Mouse (Mus musculus) forebrain, embryonic 16.5 days (tissue): ENCODE data around the gene Arid5b. TPM values are rescaled to one million over a fixed set of nuclear protein-coding genes. Genes with fewer than 3 reads are reported as not detected.

Experiments used
- ATAC-seq: fragments of 200-750 bp; cut with Nextera tagmentation; 2 replicates; pipeline ENCODE4 v1.8.0; 2017; ENCODE audit warnings: mild to moderate bottlenecking, moderate library complexity
- H3K27ac ChIP-seq: fragments of 300-500 bp; sonication (generic); 2 replicates; pipeline ENCODE4 v1.5.1; 2014; ENCODE audit warnings: low read length, control low read depth
- H3K27me3 ChIP-seq: fragments of 300-500 bp; sonication (generic); replicated peaks from 2 replicates; pipeline ENCODE4 v1.6.1; 2014; ENCODE audit warnings: low read length; ENCODE audit not compliant: control insufficient read depth, insufficient read depth
- H3K36me3 ChIP-seq: fragments of 300-500 bp; sonication (generic); 2 replicates; pipeline ENCODE4 v1.6.1; 2014; ENCODE audit not compliant: control insufficient read depth, insufficient read depth
- H3K4me1 ChIP-seq: fragments of 300-500 bp; sonication (generic); replicated peaks from 2 replicates; pipeline ENCODE4 v1.6.1; 2014; ENCODE audit warnings: low read length; ENCODE audit not compliant: control insufficient read depth, insufficient read depth
- H3K4me2 ChIP-seq: fragments of 300-500 bp; sonication (generic); 2 replicates; pipeline ENCODE4 v1.6.1; 2014; ENCODE audit warnings: mild to moderate bottlenecking, low read length, control low read depth
- H3K4me3 ChIP-seq: fragments of 300-500 bp; sonication (generic); replicated peaks from 2 replicates; pipeline ENCODE4 v1.5.1; 2014; ENCODE audit warnings: mild to moderate bottlenecking, low read length, control low read depth
- H3K9ac ChIP-seq: fragments of 300-500 bp; sonication (generic); replicated peaks from 2 replicates; pipeline ENCODE4 v1.6.1; 2014; ENCODE audit warnings: low read depth, low read length, control low read depth
- H3K9me3 ChIP-seq: fragments of 300-500 bp; sonication (generic); 2 replicates; pipeline ENCODE4 v1.6.1; 2016; ENCODE audit warnings: low read length; ENCODE audit not compliant: control insufficient read depth
- WGBS: fragments of 180-500 bp; shearing (Covaris S2); extraction: QIAGEN DNeasy Blood & Tissue Kit; methylation state at CpG from one replicate; pipeline ENCODE4 v1.1.7; 2014; 5-methylcytosine and 5-hydroxymethylcytosine counted together
- polyA plus RNA-seq: library from polyadenylated mRNA; unstranded; fragments of >200 nt; fragmentation: Nextera tagmentation; extraction: Ambion mirVana; gene quantifications from 2 replicates; pipeline ENCODE4 v1.2.1, GENCODE M21; 2015

The Arid5b gene
- polyA plus RNA-seq, 1 experiment from 2014 or later, result 14.7 TPM

GRCm38 (mm10) chr10:68240094-68240803 lies 38.3 kb downstream of the Arid5b start:
- ATAC-seq, result no peak
- H3K4me3 ChIP-seq, result no peak overlapping the region
- no peak overlapping the region for H3K4me2 ChIP-seq
- H3K27ac ChIP-seq, result no peak overlapping the region
- no peaks in the 10 kb centered on the region for H3K36me3 ChIP-seq
- peaks cover 5% of the 10 kb centered on the region for H3K4me1 ChIP-seq
- WGBS, result 66% methylated on average over 3 of the region's 3 CpGs
- H3K27me3 ChIP-seq, result no peaks in the 10 kb centered on the region
- no peaks in the 10 kb centered on the region for H3K9me3 ChIP-seq
- no peak overlapping the region for H3K9ac ChIP-seq

GRCm38 (mm10) chr10:68239426-68240070 lies 39.0 kb downstream of the Arid5b start:
- Histone ChIP-seq H3K4me1 (peaks cover 5% of the 10 kb centered on the region), H3K4me3 (no peak overlapping the region), H3K36me3 (no peaks in the 10 kb centered on the region), H3K27me3 (no peaks in the 10 kb centered on the region), H3K27ac (no peak overlapping the region), H3K4me2 (no peak overlapping the region), H3K9me3 (no peaks in the 10 kb centered on the region), H3K9ac (no peak overlapping the region)
- no peak for ATAC-seq
- 50% methylated on average over 7 of the region's 7 CpGs for WGBS

DNA sequence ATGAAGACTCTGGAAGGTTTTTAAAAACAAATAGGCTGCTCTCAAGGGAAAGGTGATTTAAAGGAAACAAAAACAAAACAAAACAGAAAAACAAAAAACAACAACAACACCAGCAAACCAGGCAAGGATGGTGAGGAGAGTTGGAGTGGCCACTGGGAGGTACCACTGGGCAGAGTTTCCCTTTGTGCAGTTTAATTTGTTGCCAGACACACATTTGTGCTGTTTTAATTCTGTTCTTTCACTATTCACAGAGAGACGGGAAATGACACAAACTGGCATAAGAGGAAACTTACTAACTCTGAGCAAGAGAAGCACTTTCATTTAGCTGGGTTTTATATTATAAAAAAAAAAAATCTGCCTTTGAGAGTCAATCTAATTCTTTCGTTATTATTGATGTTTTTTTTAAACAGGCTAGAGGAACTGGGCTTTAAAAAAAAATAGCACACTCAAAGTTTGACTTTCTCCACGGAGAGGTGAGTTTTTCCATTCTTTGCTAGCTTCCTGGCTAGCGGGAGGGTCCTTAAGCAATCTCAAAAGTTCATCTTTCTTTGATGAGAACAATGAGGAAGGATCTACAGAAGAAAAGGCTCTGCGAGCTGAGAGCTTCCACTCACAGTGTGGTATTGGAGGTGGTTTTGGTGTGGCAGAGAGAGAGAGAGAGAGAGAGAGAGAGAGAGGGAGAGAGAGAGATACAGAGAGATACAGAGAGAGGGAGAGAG lies 39.7 kb downstream of the Arid5b start:
- H3K4me2 ChIP-seq, result no peak overlapping the region
- H3K9ac ChIP-seq, result no peak overlapping the region
- H3K36me3 ChIP-seq, result no peaks in the 10 kb centered on the region
- H3K9me3 ChIP-seq, result no peaks in the 10 kb centered on the region
- no peak overlapping the region for H3K27ac ChIP-seq
- peaks cover 5% of the 10 kb centered on the region for H3K4me1 ChIP-seq
- no peak for ATAC-seq
- H3K27me3 ChIP-seq, result no peaks in the 10 kb centered on the region
- no peak overlapping the region for H3K4me3 ChIP-seq
- WGBS, result 35% methylated on average over 5 of the region's 5 CpGs

GRCm38 (mm10) chr10:68238182-68238581 lies 40.4 kb downstream of the Arid5b start:
- 0 out of 2 replicates have a peak, but pooled peaks have one; percentile 23 for ATAC-seq

GRCm38 (mm10) chr10:68236956-68237455 lies 41.5 kb downstream of the Arid5b start:
- Histone ChIP-seq H3K4me3 (no peak overlapping the region), H3K27me3 (no peaks in the 10 kb centered on the region), H3K9ac (no peak overlapping the region), H3K4me1 (peaks cover 5% of the 10 kb centered on the region), H3K27ac (no peak overlapping the region), H3K4me2 (no peak overlapping the region), H3K36me3 (no peaks in the 10 kb centered on the region), H3K9me3 (no peaks in the 10 kb centered on the region)
- no peak for ATAC-seq
- WGBS, result 85% methylated on average over 14 of the region's 14 CpGs

More at GRCm38 (mm10) chr10:68238182-68238581, 40.4 kb downstream of the Arid5b start:
- Histone ChIP-seq H3K27ac (no peak overlapping the region), H3K27me3 (no peaks in the 10 kb centered on the region), H3K36me3 (no peaks in the 10 kb centered on the region), H3K9me3 (no peaks in the 10 kb centered on the region), H3K9ac (no peak overlapping the region), H3K4me1 (peaks cover 5% of the 10 kb centered on the region), H3K4me3 (no peak overlapping the region), H3K4me2 (no peak overlapping the region)
- WGBS, result 16% methylated on average over 3 of the region's 3 CpGs

- ATAC-seq, result no peak
- H3K27me3 ChIP-seq, result no peaks in the 10 kb centered on the region
- H3K4me2 ChIP-seq, result no peak overlapping the region
- 80% methylated on average over 18 of the region's 18 CpGs for WGBS
- no peaks in the 10 kb centered on the region for H3K36me3 ChIP-seq
- H3K4me1 ChIP-seq, result no peaks in the 10 kb centered on the region
- H3K9me3 ChIP-seq, result no peaks in the 10 kb centered on the region
- no peak overlapping the region for H3K27ac ChIP-seq
- H3K9ac ChIP-seq, result no peak overlapping the region
- H3K4me3 ChIP-seq, result no peak overlapping the region
Measured at GRCm38 (mm10) chr10:68231385-68232182, 47.0 kb downstream of the Arid5b start.

DNA sequence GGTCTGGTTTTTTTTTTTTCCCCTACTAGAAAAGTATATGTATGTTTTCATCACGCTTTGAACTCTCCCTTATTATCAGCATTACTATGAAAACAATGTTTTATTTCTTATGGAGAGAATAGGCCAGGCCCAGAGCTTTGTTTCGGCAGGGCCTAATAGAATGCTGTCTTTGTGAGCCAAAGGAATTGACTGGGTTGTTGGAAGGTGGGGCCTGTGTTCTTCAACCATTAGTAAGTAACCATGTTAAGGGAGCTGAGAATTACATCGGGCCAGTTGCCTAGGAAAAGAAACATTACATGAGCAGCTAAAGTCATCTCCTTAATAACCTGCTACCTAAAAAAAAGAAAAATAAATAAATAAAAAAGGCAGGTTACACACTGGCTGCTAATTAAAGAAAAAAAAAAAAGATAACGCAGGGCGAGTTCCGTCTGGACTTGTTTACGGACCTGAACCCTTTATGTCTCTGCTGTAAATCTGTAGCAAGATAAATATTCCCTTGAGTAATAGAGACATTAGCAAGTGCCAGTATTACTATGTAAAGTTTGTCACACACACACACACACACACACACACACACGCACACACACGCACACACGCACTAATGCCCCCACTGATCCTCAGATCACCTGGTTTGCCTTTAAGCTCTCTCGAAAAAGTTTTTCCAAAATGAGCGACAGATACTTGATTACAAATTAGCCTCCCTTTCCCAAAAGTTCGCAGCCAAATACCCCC lies 47.7 kb downstream of the Arid5b start:
- Histone ChIP-seq H3K9me3 (no peaks in the 10 kb centered on the region), H3K36me3 (no peaks in the 10 kb centered on the region), H3K27ac (no peak overlapping the region), H3K4me1 (no peaks in the 10 kb centered on the region), H3K9ac (no peak overlapping the region), H3K4me3 (no peak overlapping the region), H3K4me2 (no peak overlapping the region), H3K27me3 (no peaks in the 10 kb centered on the region)
- WGBS, result 71% methylated on average over 13 of the region's 13 CpGs
- no peak for ATAC-seq

GRCm38 (mm10) chr10:68229640-68230565 lies 48.6 kb downstream of the Arid5b start:
- no peak overlapping the region for H3K4me2 ChIP-seq
- H3K27ac ChIP-seq, result no peak overlapping the region
- ATAC-seq, result no peak
- 83% methylated on average over 22 of the region's 22 CpGs for WGBS
- H3K9ac ChIP-seq, result no peak overlapping the region
- H3K36me3 ChIP-seq, result no peaks in the 10 kb centered on the region
- H3K4me1 ChIP-seq, result no peaks in the 10 kb centered on the region
- H3K4me3 ChIP-seq, result no peak overlapping the region
- no peaks in the 10 kb centered on the region for H3K27me3 ChIP-seq
- H3K9me3 ChIP-seq, result no peaks in the 10 kb centered on the region
